Mouse (Mus musculus) forebrain, embryonic 13.5 days (tissue): ENCODE results near the gene Ldhb. TPM values are rescaled to one million over a fixed set of nuclear protein-coding genes. Genes with fewer than 3 reads are reported as not detected.
A peak's percentile ranks its signal among the peaks of the same experiment; 100 is the strongest.
"Not testable (repeated sequence)": the region's sequence is repeated elsewhere in the genome, so short reads cannot be mapped to it uniquely, and the experiment has no call there.

Experiments
- ATAC-seq: fragments of 200-750 bp; cut with Nextera tagmentation; 2 replicates; pipeline ENCODE4 v1.8.0; 2017
- H3K27ac ChIP-seq: fragments of 300-500 bp; sonication (generic); 2 replicates; pipeline ENCODE4 v1.5.1; 2015; ENCODE audit warnings: inconsistent platforms, mild to moderate bottlenecking, moderate library complexity
- H3K27me3 ChIP-seq: fragments of 300-500 bp; sonication (generic); 2 replicates; pipeline ENCODE4 v1.6.1; 2015; ENCODE audit warnings: mild to moderate bottlenecking, inconsistent platforms
- H3K36me3 ChIP-seq: fragments of 300-500 bp; sonication (generic); 2 replicates; pipeline ENCODE4 v1.6.1; 2015; ENCODE audit warnings: mild to moderate bottlenecking, inconsistent platforms; ENCODE audit not compliant: poor library complexity, severe bottlenecking
- H3K4me1 ChIP-seq: fragments of 300-500 bp; sonication (generic); 2 replicates; pipeline ENCODE4 v1.6.1; 2015; ENCODE audit warnings: inconsistent platforms
- H3K4me2 ChIP-seq: fragments of 300-500 bp; sonication (generic); 2 replicates; pipeline ENCODE4 v1.6.1; 2015; ENCODE audit warnings: inconsistent platforms, mild to moderate bottlenecking, moderate library complexity
- H3K4me3 ChIP-seq: fragments of 300-500 bp; sonication (generic); 2 replicates; pipeline ENCODE4 v1.5.1; 2015; ENCODE audit warnings: mild to moderate bottlenecking, inconsistent platforms
- H3K9ac ChIP-seq: fragments of 300-500 bp; sonication (generic); 2 replicates; pipeline ENCODE4 v1.6.1; 2015; ENCODE audit warnings: mild to moderate bottlenecking, inconsistent platforms
- H3K9me3 ChIP-seq: fragments of 300-500 bp; sonication (generic); replicated peaks from 2 replicates; pipeline ENCODE4 v1.6.1; 2016; ENCODE audit warnings: inconsistent platforms
- WGBS: fragments of 180-500 bp; shearing (Covaris S2); methylation state at CpG from one replicate; pipeline ENCODE4 v1.1.7; 2015; 5-methylcytosine and 5-hydroxymethylcytosine counted together
- polyA plus RNA-seq: library from polyadenylated mRNA; unstranded; fragments of >200 nt; fragmentation: Nextera tagmentation; extraction: Ambion mirVana; gene quantifications from 2 replicates; pipeline ENCODE4 v1.2.1, GENCODE M21; 2015

The Ldhb gene
- polyA plus RNA-seq, 1 experiment from 2014 or later: 531 TPM

DNA sequence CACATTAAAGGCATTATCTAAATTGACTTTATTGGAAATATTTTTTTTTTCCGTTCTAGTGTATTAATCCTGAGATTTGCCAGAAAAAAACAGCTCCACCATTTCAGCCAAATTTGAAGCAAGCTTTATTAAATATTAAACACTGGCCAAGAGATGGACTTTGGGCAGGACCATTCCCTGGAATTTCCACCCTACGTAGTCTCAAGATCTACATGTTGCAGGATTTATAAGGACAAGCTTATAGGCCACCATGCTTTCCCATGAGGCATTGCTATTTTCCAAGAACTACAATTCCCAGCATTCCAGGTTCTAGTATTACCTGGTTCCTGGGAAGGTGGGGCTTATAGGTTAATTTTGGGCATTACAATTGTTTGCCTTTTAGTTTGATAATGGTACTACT lies 24.9 kb upstream of the Ldhb start:
- no peak overlapping the region for H3K9ac ChIP-seq
- no peak overlapping the region for H3K4me2 ChIP-seq
- WGBS: 94% methylated on average over 2 of the region's 2 CpGs
- no peak overlapping the region for H3K27ac ChIP-seq
- no peak for ATAC-seq
- no peaks in the 10 kb centered on the region for H3K36me3 ChIP-seq
- no peaks in the 10 kb centered on the region for H3K4me1 ChIP-seq
- no peaks in the 10 kb centered on the region for H3K9me3 ChIP-seq
- H3K4me3 ChIP-seq: no peak overlapping the region
- H3K27me3 ChIP-seq: no peaks in the 10 kb centered on the region

DNA sequence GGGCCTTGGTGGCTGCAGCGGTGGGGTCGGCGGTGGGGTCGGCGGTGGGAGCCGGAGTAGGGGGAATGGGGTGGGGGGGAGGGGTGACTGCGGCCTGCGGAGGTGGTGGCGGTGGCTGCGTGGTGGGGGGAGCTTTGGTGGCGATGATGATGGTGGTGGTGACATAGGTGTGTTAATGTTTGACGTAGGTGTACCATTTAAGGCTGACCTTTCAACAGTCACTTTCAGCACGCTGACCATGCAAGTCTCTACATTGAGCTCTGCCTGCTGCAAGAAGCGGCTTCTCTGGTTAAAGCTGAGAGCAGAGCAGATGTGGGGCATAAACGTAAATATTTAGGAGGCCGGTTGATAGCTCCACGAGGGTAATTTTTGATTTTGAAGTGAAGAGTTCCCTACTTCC lies 24.4 kb upstream of the Ldhb start:
- Histone ChIP-seq H3K27ac (no peak overlapping the region), H3K9ac (no peak overlapping the region), H3K36me3 (no peaks in the 10 kb centered on the region), H3K9me3 (no peaks in the 10 kb centered on the region), H3K27me3 (no peaks in the 10 kb centered on the region), H3K4me3 (no peak overlapping the region), H3K4me2 (no peak overlapping the region), H3K4me1 (no peaks in the 10 kb centered on the region)
- 94% methylated on average over 17 of the region's 17 CpGs for WGBS
- no peak for ATAC-seq

DNA sequence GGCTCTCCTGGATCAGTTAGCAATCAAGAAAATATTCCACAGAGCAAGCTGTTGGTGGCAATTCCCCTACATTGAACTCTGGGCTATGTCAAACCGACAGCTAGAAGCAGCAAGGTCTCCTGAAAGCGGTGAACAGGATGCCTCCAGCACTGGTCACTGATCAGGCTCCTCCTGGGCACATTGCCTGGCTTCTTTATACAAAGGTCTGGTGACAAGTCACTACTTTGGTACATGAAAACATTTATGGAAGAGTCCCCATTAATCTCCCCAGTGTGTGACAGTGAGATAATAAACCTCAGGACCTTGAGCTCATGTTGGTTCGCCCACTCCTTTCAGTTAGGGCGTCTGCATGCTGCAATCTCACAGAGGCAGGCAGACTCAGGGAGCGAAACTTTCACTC lies 22.6 kb upstream of the Ldhb start:
- H3K9ac ChIP-seq: no peak overlapping the region
- H3K36me3 ChIP-seq: no peaks in the 10 kb centered on the region
- H3K27ac ChIP-seq: no peak overlapping the region
- no peaks in the 10 kb centered on the region for H3K9me3 ChIP-seq
- no peaks in the 10 kb centered on the region for H3K4me1 ChIP-seq
- no peaks in the 10 kb centered on the region for H3K27me3 ChIP-seq
- WGBS: 84% methylated on average over 5 of the region's 5 CpGs
- no peak for ATAC-seq
- H3K4me2 ChIP-seq: no peak overlapping the region
- no peak overlapping the region for H3K4me3 ChIP-seq

DNA sequence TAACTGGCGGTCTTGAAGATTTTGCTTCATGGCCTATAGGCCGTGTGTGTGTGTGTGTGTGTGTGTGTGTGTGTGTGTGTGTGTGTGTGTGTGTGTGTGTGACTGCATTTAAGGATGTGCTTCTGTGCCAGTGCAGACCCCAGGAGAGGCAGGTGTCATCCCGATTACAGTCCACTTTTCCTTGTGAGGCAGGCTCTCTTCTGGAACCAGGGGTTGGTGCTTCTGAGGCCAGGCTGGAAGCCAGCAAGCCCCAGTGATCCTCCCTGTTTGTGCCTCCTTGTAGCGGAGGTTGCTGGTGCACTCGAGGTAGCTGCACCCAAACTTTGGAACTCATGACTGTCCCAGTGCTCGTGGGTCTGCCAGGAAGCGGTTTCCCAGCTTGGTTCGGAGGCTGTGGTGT lies 21.9 kb upstream of the Ldhb start:
- ATAC-seq: no peak
- 82% methylated on average over 8 of the region's 8 CpGs for WGBS
- Histone ChIP-seq H3K4me1 (no peaks in the 10 kb centered on the region), H3K9ac (no peak overlapping the region), H3K4me2 (no peak overlapping the region), H3K27me3 (no peaks in the 10 kb centered on the region), H3K27ac (no peak overlapping the region), H3K9me3 (no peaks in the 10 kb centered on the region), H3K4me3 (no peak overlapping the region), H3K36me3 (no peaks in the 10 kb centered on the region)

GRCm38 (mm10) chr6:142527931-142528562 lies 20.3 kb upstream of the Ldhb start:
- Histone ChIP-seq H3K27ac (no peak overlapping the region), H3K9me3 (no peaks in the 10 kb centered on the region), H3K4me3 (no peak overlapping the region), H3K36me3 (no peaks in the 10 kb centered on the region), H3K4me1 (no peaks in the 10 kb centered on the region), H3K9ac (no peak overlapping the region), H3K27me3 (no peaks in the 10 kb centered on the region), H3K4me2 (no peak overlapping the region)
- WGBS: 78% methylated on average over 1 of the region's 1 CpGs
- ATAC-seq: no peak

DNA sequence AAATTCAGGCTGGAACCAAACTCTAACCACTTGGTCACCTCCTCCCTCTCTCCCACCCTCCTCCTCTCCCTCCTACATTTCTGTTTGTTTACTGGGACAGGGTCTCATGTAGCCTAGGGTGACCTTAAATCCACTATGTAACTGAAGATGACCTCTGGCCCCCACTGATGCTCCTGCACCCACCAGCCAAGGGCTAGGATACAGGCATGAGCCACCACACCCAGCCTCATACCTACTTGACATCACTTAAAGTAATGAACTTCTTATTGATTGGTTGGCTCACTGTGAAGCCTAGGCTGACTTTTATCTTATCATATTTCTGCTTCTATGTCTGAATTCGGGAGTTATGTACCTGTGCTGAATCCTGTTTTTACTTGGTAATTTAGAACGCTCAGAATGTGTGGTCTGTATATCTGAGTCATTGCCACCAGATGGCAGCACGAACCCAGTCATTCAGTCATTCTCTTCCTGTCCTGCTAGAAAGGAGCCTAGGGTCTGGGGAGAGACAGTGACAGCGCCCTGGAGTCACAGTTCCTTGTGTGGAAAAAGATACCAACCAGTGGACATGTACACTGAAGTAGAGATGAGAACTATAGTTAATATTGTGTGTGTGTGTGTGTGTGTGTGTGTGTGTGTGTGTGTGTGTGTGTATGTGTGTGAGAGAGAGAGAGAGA lies 17.0 kb upstream of the Ldhb start:
- Histone ChIP-seq H3K27me3 (no peaks in the 10 kb centered on the region), H3K4me3 (no peak overlapping the region), H3K9ac (no peak overlapping the region), H3K4me1 (no peaks in the 10 kb centered on the region), H3K9me3 (no peaks in the 10 kb centered on the region), H3K27ac (no peak overlapping the region), H3K36me3 (no peaks in the 10 kb centered on the region), H3K4me2 (no peak overlapping the region)
- 13% methylated on average over 4 of the region's 4 CpGs for WGBS
- ATAC-seq: peak; percentile 84

DNA sequence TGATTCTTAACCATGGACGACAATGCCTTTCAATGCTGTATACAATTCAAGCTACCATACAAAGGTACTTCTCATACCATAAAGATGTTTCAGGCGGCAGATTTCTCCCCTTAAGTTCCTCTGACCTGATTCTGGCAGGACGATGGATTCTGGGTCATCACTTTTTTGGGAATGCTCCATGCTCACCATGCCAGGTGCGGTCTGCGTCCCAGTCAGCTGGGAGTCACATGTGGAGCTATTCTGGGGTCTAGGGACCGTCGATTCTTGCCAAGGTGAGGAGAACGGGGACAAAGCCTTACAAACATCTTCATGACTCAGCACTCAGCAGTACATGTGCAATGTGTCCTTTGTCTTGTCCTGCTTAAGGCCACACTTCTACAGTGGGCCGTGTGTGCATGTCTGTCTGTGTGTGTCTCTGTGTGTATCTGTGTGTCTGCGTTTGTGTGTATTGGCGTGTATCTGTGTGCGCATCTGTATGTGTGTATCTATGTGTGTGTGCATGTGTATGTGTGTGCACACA lies 13.9 kb upstream of the Ldhb start:
- H3K27ac ChIP-seq: no peak overlapping the region
- 82% methylated on average over 12 of the region's 12 CpGs for WGBS

GRCm38 (mm10) chr6:142519110-142519509 lies 11.4 kb upstream of the Ldhb start:
- WGBS: 14% methylated on average over 6 of the region's 6 CpGs

More for the DNA sequence above, 13.9 kb upstream of the Ldhb start:
- Histone ChIP-seq H3K9ac (no peak overlapping the region; the same call in 1 of the 2 replicates), H3K4me3 (no peak overlapping the region), H3K4me2 (no peak overlapping the region), H3K27me3 (no peaks in the 10 kb centered on the region), H3K4me1 (no peaks in the 10 kb centered on the region), H3K36me3 (no peaks in the 10 kb centered on the region), H3K9me3 (no peaks in the 10 kb centered on the region)
- no peak for ATAC-seq

GRCm38 (mm10) chr6:142515379-142515778 lies 7.6 kb upstream of the Ldhb start:
- H3K4me1 ChIP-seq, H3K9ac ChIP-seq, H3K4me2 ChIP-seq, H3K4me3 ChIP-seq, H3K9me3 ChIP-seq, H3K36me3 ChIP-seq, H3K27ac ChIP-seq, ATAC-seq: not testable (repeated sequence)
- H3K27me3 ChIP-seq: peaks cover 10% of the 10 kb centered on the region; the same call in 1 of the 2 replicates
- WGBS: 75% methylated on average over 9 of the region's 9 CpGs

More at GRCm38 (mm10) chr6:142519110-142519509, 11.4 kb upstream of the Ldhb start:
- Histone ChIP-seq H3K9me3 (no peaks in the 10 kb centered on the region), H3K4me3 (no peak overlapping the region), H3K9ac (no peak overlapping the region), H3K27me3 (no peaks in the 10 kb centered on the region), H3K27ac (no peak overlapping the region), H3K4me2 (no peak overlapping the region), H3K4me1 (no peaks in the 10 kb centered on the region), H3K36me3 (no peaks in the 10 kb centered on the region)
- ATAC-seq: peak; percentile 77

DNA sequence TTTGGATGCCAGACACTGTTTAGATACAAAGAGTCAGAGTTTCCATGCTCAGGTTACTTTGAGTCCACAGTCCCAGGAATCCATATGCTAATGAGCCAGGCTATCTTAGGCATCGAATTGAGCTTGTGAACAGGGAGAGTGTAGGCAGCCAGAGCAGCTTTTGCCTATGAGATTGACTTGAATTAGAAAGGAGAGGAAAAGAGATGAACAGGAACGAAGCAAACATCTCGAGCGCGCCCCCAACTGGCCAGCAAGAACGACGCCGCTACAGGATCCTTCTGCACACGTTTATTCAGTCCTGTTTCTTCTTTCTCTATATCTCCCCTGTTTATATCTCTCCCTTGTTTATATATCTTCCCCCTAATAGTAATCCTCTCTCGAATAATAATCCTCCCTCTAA lies 7.2 kb upstream of the Ldhb start:
- Histone ChIP-seq H3K4me1 (no peaks in the 10 kb centered on the region), H3K27ac (no peak overlapping the region), H3K27me3 (peaks cover 11% of the 10 kb centered on the region; the same call in 1 of the 2 replicates), H3K4me3 (no peak overlapping the region), H3K9ac (no peak overlapping the region), H3K9me3 (no peaks in the 10 kb centered on the region), H3K4me2 (no peak overlapping the region), H3K36me3 (no peaks in the 10 kb centered on the region)
- ATAC-seq: peak; percentile 19; the same call in 1 of the 2 replicates
- 6% methylated on average over 10 of the region's 10 CpGs for WGBS

GRCm38 (mm10) chr6:142512902-142513301 lies 5.1 kb upstream of the Ldhb start:
- 54% methylated on average over 3 of the region's 3 CpGs for WGBS
- ATAC-seq: no peak
- H3K4me2 ChIP-seq: no peak overlapping the region
- H3K9me3 ChIP-seq: no peaks in the 10 kb centered on the region
- H3K9ac ChIP-seq: no peak overlapping the region
- peaks cover 24% of the 10 kb centered on the region for H3K27me3 ChIP-seq
- no peak overlapping the region for H3K4me3 ChIP-seq
- H3K27ac ChIP-seq: no peak overlapping the region
- peaks cover 6% of the 10 kb centered on the region for H3K4me1 ChIP-seq
- no peaks in the 10 kb centered on the region for H3K36me3 ChIP-seq

GRCm38 (mm10) chr6:142511516-142512135 lies 3.9 kb upstream of the Ldhb start:
- 29% methylated on average over 12 of the region's 12 CpGs for WGBS

More at GRCm38 (mm10) chr6:142511516-142512135, 3.9 kb upstream of the Ldhb start:
- no peak for ATAC-seq
- Histone ChIP-seq H3K4me2 (no peak overlapping the region), H3K9me3 (no peaks in the 10 kb centered on the region), H3K4me3 (no peak overlapping the region), H3K36me3 (no peaks in the 10 kb centered on the region), H3K27ac (no peak overlapping the region), H3K9ac (no peak overlapping the region), H3K4me1 (peaks cover 11% of the 10 kb centered on the region), H3K27me3 (peaks cover 24% of the 10 kb centered on the region)
